Mouse (Mus musculus): Measurements from ENCODE around the gene Rab3d.

DNA sequence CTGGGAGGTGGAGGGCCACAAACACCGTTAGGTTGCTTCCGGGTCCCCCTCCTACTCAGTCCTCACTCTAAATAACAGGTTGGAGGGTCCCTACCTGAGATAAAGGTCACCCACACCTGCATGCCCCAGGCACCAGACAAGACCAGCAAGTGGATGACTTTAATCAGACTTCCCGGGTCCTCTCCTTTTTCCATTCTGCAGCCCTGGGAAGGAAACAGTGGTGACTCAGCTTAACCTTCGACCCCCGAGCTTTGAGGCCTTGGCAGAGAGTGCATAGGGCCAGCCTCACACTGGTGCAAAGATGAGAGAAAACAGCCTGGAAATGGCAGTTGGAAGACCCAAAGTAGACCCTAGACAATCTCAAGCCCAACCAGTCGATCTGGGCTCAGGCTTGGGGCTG, 8.2 kb upstream of the Rab3d start:
- TF ChIP-seq EP300 (IDR thresholded peaks at IDR 0.05), result no peak
- no peak for TF ChIP-seq CTCF (IDR thresholded peaks at IDR 0.05)
